Mouse (Mus musculus) stomach, embryonic 16.5 days (tissue): ENCODE measurements around the gene Anapc15-ps. TPM values are rescaled to one million over a fixed set of nuclear protein-coding genes. Genes with fewer than 3 reads are reported as not detected.

Source experiments
- ATAC-seq: fragments of 200-750 bp; cut with Nextera tagmentation; 2 replicates; pipeline ENCODE4 v1.8.0; 2017; ENCODE audit warnings: moderate number of reproducible peaks, moderate TSS enrichment; ENCODE audit not compliant: insufficient read depth, low FRiP score
- H3K27ac ChIP-seq: fragments of 300-500 bp; sonication (generic); 2 replicates; pipeline ENCODE4 v1.5.1; 2014; ENCODE audit warnings: low read length
- H3K27me3 ChIP-seq: fragments of 300-500 bp; sonication (generic); 2 replicates; pipeline ENCODE4 v1.6.1; 2014; ENCODE audit warnings: low read length, control low read depth, mixed read lengths; ENCODE audit not compliant: control insufficient read depth, insufficient read depth
- H3K36me3 ChIP-seq: fragments of 300-500 bp; sonication (generic); 2 replicates; pipeline ENCODE4 v1.6.1; 2014; ENCODE audit warnings: low read length; ENCODE audit not compliant: control insufficient read depth, insufficient read depth
- H3K4me1 ChIP-seq: fragments of 300-500 bp; sonication (generic); 2 replicates; pipeline ENCODE4 v1.6.1; 2014; ENCODE audit warnings: low read length, control low read depth, mixed read lengths; ENCODE audit not compliant: control insufficient read depth, insufficient read depth
- H3K4me2 ChIP-seq: fragments of 300-500 bp; sonication (generic); 2 replicates; pipeline ENCODE4 v1.6.1; 2014; ENCODE audit warnings: low read depth, low read length, mixed read lengths
- H3K4me3 ChIP-seq: fragments of 300-500 bp; sonication (generic); replicated peaks from 2 replicates; pipeline ENCODE4 v1.5.1; 2014; ENCODE audit warnings: mild to moderate bottlenecking, low read length
- H3K9ac ChIP-seq: fragments of 300-500 bp; sonication (generic); 2 replicates; pipeline ENCODE4 v1.6.1; 2014; ENCODE audit warnings: low read length
- H3K9me3 ChIP-seq: fragments of 300-500 bp; sonication (generic); replicated peaks from 2 replicates; pipeline ENCODE4 v1.6.1; 2016; ENCODE audit warnings: low read length, control low read depth; ENCODE audit not compliant: control insufficient read depth
- WGBS: fragments of 180-500 bp; shearing (Covaris S2); extraction: QIAGEN DNeasy Blood & Tissue Kit; methylation state at CpG from one replicate; pipeline ENCODE4 v1.1.7; 2014; 5-methylcytosine and 5-hydroxymethylcytosine counted together
- polyA plus RNA-seq: library from polyadenylated mRNA; unstranded; fragments of >200 nt; fragmentation: Nextera tagmentation; extraction: Ambion mirVana; gene quantifications from 2 replicates; pipeline ENCODE4 v1.2.1, GENCODE M21; 2015

Anapc15-ps gene
- polyA plus RNA-seq, 1 experiment from 2014 or later, result not detected

GRCm38 (mm10) chr10:95709143-95709880 is 36.1 kb upstream of the Anapc15-ps start:
- ATAC-seq, result no peak
- Histone ChIP-seq H3K4me2 (no peak overlapping the region), H3K9ac (no peak overlapping the region), H3K36me3 (no peaks in the 10 kb centered on the region), H3K27me3 (no peaks in the 10 kb centered on the region), H3K9me3 (no peaks in the 10 kb centered on the region), H3K4me1 (no peaks in the 10 kb centered on the region), H3K27ac (no peak overlapping the region; the same call in 1 of the 2 replicates), H3K4me3 (no peak overlapping the region)
- WGBS, result 61% methylated on average over 10 of the region's 10 CpGs

DNA sequence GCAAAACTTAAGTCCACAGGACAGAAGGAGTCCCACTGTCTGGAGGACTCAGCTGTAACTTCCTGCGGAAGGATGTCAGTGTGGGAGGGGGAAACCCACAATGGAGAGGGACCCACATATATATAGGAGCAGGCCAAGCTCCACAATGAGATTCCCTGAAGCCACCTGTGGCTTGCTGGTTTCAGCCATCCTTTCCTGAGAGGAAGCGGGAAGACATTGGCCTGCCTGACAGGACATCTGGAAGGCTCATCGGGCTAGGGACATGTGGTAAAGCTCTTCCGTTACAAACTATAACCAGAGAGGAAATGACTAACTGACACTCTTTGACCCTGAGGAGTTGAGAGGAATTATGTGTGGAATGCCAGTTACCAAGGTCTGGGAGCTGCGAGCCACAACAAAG is 34.8 kb upstream of the Anapc15-ps start:
- peak; percentile 66 for ATAC-seq
- Histone ChIP-seq H3K9me3 (no peaks in the 10 kb centered on the region), H3K36me3 (no peaks in the 10 kb centered on the region), H3K27ac (0 out of 2 replicates have a peak overlapping the region, but pooled peaks have one; percentile 34), H3K4me3 (no peak overlapping the region), H3K27me3 (no peaks in the 10 kb centered on the region), H3K4me2 (no peak overlapping the region), H3K9ac (no peak overlapping the region), H3K4me1 (no peaks in the 10 kb centered on the region)
- WGBS, result 54% methylated on average over 5 of the region's 5 CpGs

DNA sequence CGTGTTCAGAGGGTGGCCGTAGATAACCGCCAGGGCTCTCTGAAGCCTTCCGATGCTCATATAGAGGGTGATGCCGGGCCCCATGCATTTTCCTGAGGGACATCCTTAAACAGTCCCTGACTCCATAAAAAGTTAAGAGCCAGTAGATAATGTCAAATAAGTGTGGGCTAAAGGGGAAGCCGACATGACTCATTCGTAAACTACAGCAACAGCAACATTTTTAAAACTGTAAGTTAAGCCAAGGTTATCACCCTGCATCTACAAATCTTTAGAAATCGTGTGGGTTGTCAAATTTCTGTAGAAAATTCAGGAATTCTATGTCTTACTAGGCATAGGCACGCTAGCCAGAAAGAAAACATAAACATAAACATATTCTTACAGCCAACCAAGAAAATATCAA is 33.6 kb upstream of the Anapc15-ps start:
- H3K9ac ChIP-seq, result no peak overlapping the region
- WGBS, result 84% methylated on average over 9 of the region's 9 CpGs
- H3K9me3 ChIP-seq, result no peaks in the 10 kb centered on the region

DNA sequence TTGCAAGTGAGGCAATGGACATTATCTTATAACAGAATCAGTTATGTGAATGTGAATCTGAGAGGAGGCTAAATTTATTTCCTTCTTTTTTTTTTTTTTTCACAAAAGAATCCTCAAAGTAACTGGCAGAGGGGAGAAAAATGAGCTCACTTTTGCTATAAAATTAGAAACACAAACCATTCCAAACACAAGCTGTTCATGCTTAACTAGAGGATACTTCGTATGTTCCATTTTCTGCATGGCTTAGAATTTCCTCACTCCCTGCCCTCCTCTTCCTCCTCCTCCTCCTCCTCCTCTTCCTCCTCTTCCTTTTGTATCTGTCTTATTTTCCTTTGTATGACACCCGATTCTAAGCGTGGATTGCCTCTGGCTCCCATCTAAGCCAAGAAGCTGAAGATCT is 32.5 kb upstream of the Anapc15-ps start:
- Histone ChIP-seq H3K9ac (no peak overlapping the region), H3K9me3 (no peaks in the 10 kb centered on the region), H3K4me2 (no peak overlapping the region), H3K27ac (no peak overlapping the region), H3K36me3 (no peaks in the 10 kb centered on the region), H3K27me3 (no peaks in the 10 kb centered on the region), H3K4me1 (no peaks in the 10 kb centered on the region), H3K4me3 (no peak overlapping the region)
- no peak for ATAC-seq
- 71% methylated on average over 3 of the region's 3 CpGs for whole genome bisulfite sequencing

More for the DNA sequence above, 33.6 kb upstream of the Anapc15-ps start:
- no peaks in the 10 kb centered on the region for H3K36me3 ChIP-seq
- ATAC-seq, result no peak
- H3K4me2 ChIP-seq, result no peak overlapping the region
- H3K27ac ChIP-seq, result no peak overlapping the region
- no peaks in the 10 kb centered on the region for H3K4me1 ChIP-seq
- H3K4me3 ChIP-seq, result no peak overlapping the region
- H3K27me3 ChIP-seq, result no peaks in the 10 kb centered on the region

GRCm38 (mm10) chr10:95704847-95705246 is 31.6 kb upstream of the Anapc15-ps start:
- no peak overlapping the region for H3K4me3 ChIP-seq
- WGBS, result 88% methylated on average over 6 of the region's 6 CpGs
- H3K4me1 ChIP-seq, result no peaks in the 10 kb centered on the region
- no peak overlapping the region for H3K9ac ChIP-seq
- no peaks in the 10 kb centered on the region for H3K27me3 ChIP-seq
- H3K27ac ChIP-seq, result no peak overlapping the region
- no peak overlapping the region for H3K4me2 ChIP-seq
- no peak for ATAC-seq
- no peaks in the 10 kb centered on the region for H3K36me3 ChIP-seq
- no peaks in the 10 kb centered on the region for H3K9me3 ChIP-seq

DNA sequence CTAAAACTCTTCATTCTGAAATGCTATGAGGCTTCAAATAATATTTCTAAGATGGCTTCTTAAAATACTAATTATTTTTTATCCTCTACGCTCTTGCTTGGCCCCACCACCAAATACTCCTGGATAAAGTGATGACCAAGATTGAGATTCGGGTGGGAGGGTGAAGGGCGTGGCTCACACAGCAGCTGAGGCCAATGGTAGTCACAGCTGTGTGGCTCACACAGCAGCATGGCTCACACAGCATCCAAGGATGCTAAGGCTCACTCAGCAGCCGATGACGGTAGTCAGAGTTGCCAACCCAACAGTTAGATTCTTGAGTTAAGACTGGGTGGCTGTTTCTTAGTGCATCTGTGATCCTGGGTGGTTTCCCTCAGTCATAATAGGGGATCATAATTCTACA is 30.5 kb upstream of the Anapc15-ps start:
- ATAC-seq, result no peak
- Histone ChIP-seq H3K36me3 (no peaks in the 10 kb centered on the region), H3K4me1 (no peaks in the 10 kb centered on the region), H3K4me2 (no peak overlapping the region), H3K9ac (no peak overlapping the region), H3K9me3 (no peaks in the 10 kb centered on the region), H3K27me3 (no peaks in the 10 kb centered on the region), H3K4me3 (no peak overlapping the region), H3K27ac (no peak overlapping the region)
- WGBS, result 88% methylated on average over 5 of the region's 5 CpGs

- 59% methylated on average over 4 of the region's 4 CpGs for WGBS
Observed at GRCm38 (mm10) chr10:95700422-95700821, 27.2 kb upstream of the Anapc15-ps start.

DNA sequence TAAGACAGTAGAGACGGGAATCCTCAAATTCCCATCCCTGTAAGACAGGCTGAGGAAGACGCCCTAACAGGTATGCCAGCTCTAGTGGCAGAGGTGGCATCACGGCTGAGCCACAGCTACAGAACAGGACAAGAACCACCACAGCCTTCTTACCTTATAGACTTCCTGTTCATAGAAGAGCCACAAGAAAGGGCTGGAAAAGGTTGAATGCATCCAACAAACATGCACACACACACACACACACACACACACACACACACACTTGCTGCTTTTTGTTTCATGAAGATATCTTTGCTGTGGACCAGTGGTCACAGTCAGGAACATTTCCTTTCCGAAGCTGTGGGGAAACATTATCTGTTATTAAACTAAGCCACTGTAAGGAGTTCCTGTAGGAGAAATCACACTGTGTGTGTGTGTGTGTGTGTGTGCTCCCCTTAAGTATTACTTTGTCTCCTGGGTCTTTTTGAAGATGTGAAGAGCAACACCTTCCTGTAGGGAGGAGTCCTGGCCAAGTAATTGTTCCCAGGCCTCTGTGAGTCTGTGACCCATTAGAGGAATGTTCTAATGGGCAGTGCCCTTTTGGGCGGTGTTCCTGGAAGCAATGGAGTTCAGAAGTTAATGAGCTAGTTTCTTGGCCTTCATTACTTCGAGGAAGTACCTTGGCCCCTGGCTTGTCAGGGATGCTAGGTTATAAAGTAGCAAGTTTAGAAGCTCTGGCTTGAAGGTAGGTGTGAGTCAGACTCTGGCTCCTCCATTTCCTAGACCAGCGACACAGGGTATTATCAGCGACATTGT is 25.9 kb upstream of the Anapc15-ps start:
- no peak overlapping the region for H3K4me3 ChIP-seq
- no peaks in the 10 kb centered on the region for H3K9me3 ChIP-seq
- no peak for ATAC-seq
- no peaks in the 10 kb centered on the region for H3K36me3 ChIP-seq
- no peaks in the 10 kb centered on the region for H3K27me3 ChIP-seq
- no peaks in the 10 kb centered on the region for H3K4me1 ChIP-seq
- H3K4me2 ChIP-seq, result no peak overlapping the region
- WGBS, result 85% methylated on average over 8 of the region's 8 CpGs
- no peak overlapping the region for H3K27ac ChIP-seq
- H3K9ac ChIP-seq, result no peak overlapping the region

More at GRCm38 (mm10) chr10:95700422-95700821, 27.2 kb upstream of the Anapc15-ps start:
- no peak overlapping the region for H3K4me3 ChIP-seq
- no peaks in the 10 kb centered on the region for H3K27me3 ChIP-seq
- no peak for ATAC-seq
- H3K9me3 ChIP-seq, result no peaks in the 10 kb centered on the region
- H3K4me1 ChIP-seq, result no peaks in the 10 kb centered on the region
- no peak overlapping the region for H3K27ac ChIP-seq
- no peaks in the 10 kb centered on the region for H3K36me3 ChIP-seq
- H3K4me2 ChIP-seq, result no peak overlapping the region
- H3K9ac ChIP-seq, result no peak overlapping the region

GRCm38 (mm10) chr10:95696253-95696641 is 23.0 kb upstream of the Anapc15-ps start:
- Histone ChIP-seq H3K36me3 (no peaks in the 10 kb centered on the region), H3K27me3 (no peaks in the 10 kb centered on the region), H3K9ac (no peak overlapping the region), H3K9me3 (no peaks in the 10 kb centered on the region), H3K27ac (no peak overlapping the region), H3K4me3 (no peak overlapping the region), H3K4me2 (no peak overlapping the region), H3K4me1 (no peaks in the 10 kb centered on the region)
- no peak for ATAC-seq
- WGBS, result 65% methylated on average over 3 of the region's 3 CpGs
